Mouse (Mus musculus): ENCODE data around the gene P2rx7.

DNA sequence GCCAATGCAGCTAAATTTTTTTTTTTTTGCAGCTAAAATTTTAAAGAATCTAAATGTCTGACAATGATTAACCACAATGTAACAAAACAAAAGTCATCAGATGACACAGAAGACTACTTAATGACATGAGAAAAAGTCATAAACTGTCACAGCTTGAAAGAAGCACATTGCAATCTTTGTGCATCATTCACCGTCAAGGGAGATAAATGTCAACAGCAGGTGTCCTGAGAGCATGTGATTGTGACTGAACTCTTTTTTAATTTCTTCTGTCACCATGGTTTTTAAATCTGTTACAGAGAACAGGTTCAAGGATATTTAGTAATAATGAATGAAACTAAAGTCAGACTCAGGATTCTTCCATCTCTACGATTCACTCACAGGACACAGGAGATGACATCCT lies 38.8 kb upstream of the P2rx7 start:
- no peak for TF ChIP-seq POLR2A (IDR thresholded peaks at IDR 0.05; ENCODE audit: insufficient read depth, low read depth, low read length)
- no peak for TF ChIP-seq CTCF (IDR thresholded peaks at IDR 0.05; ENCODE audit: insufficient read depth, low read depth, low read length)

Data from olfactory bulb, adult 2 months (tissue).